In genomic region chr4:24978589-24978988, GRCm38 (mm10) we compare ENCODE assay signal across 19 mouse cellular contexts. TPM values are rescaled to one million over a fixed set of nuclear protein-coding genes. Genes with fewer than 3 reads are reported as not detected.
DNase-seq lines count a peak whose midpoint lies in the region; ATAC-seq and TF ChIP-seq lines count a peak whose summit lies in the region.
"Had no signal": no experiment of that assay in that cellular context is flagged by ENCODE, and none has a peak within 500 bp of the region (broad histone marks: within the 10 kb centered on the region; RNA-seq: fewer than 3 reads in every experiment).

No protein-coding gene starts in this region.

- 40% methylated on average over 4 of the region's 4 CpGs for WGBS in hindbrain, embryonic 15.5 days
- WGBS in hindbrain, embryonic 10.5 days, result 46% methylated on average over 4 of the region's 4 CpGs
- 42% methylated on average over 4 of the region's 4 CpGs for WGBS in neural tube, embryonic 14.5 days
- 68% methylated on average over 4 of the region's 4 CpGs for WGBS in lung, adult 2 months

- ATAC-seq in hindbrain, embryonic 15.5 days (ENCODE audit: low FRiP score, low read depth), result peak; percentile 45; the same call in 1 of the 2 replicates
- peak; percentile 46; the same call in 1 of the 2 replicates for ATAC-seq in neural tube, embryonic 14.5 days (ENCODE audit: low read depth)

- no peaks in the 10 kb centered on the region for H3K27me3 ChIP-seq in hindbrain, embryonic 15.5 days
- no peaks in the 10 kb centered on the region for H3K27me3 ChIP-seq in hindbrain, embryonic 10.5 days (ENCODE audit: insufficient read depth, poor library complexity, severe bottlenecking)
- no peaks in the 10 kb centered on the region for H3K27me3 ChIP-seq in neural tube, embryonic 14.5 days (ENCODE audit: control insufficient read depth, insufficient read depth, low read length)
- H3K27me3 ChIP-seq: CH12.LX; neural tube, embryonic 13.5 days had no signal

- no peaks in the 10 kb centered on the region for H3K36me3 ChIP-seq in hindbrain, embryonic 15.5 days
- 0 out of 2 replicates have a peak, but pooled peaks cover 7% of the 10 kb centered on the region for H3K36me3 ChIP-seq in hindbrain, embryonic 10.5 days
- no peaks in the 10 kb centered on the region for H3K36me3 ChIP-seq in neural tube, embryonic 14.5 days (ENCODE audit: control insufficient read depth, insufficient read depth, low read length)
- H3K36me3 ChIP-seq: neural tube, embryonic 13.5 days had no signal

- no peak for TF ChIP-seq CTCF in lung, adult 2 months (IDR thresholded peaks at IDR 0.05; ENCODE audit: insufficient read depth, low read length)

- no peak overlapping the region for H3K4me2 ChIP-seq in hindbrain, embryonic 15.5 days
- no peak overlapping the region for H3K4me2 ChIP-seq in neural tube, embryonic 14.5 days (ENCODE audit: low read depth, low read length)
- H3K4me2 ChIP-seq: heart, embryonic 11.5 days; neural tube, embryonic 13.5 days had no signal

- no peak overlapping the region for H3K9ac ChIP-seq in hindbrain, embryonic 15.5 days
- no peak overlapping the region for H3K9ac ChIP-seq in neural tube, embryonic 14.5 days (replicated peaks; ENCODE audit: low read depth, low read length)
- H3K9ac ChIP-seq: liver, embryonic 14.5 days; neural tube, embryonic 13.5 days had no signal

- no peak for TF ChIP-seq POLR2A in lung, adult 2 months (IDR thresholded peaks at IDR 0.05; ENCODE audit: borderline replicate concordance, extremely low read depth, low read depth, low read length)

- H3K27ac ChIP-seq in hindbrain, embryonic 15.5 days (replicated peaks), result no peak overlapping the region
- no peak overlapping the region for H3K27ac ChIP-seq in hindbrain, embryonic 10.5 days
- H3K27ac ChIP-seq in neural tube, embryonic 14.5 days (ENCODE audit: low read depth, low read length), result no peak overlapping the region
- H3K27ac ChIP-seq: forebrain, embryonic 10.5 days; kidney, postnatal 0 days; liver, embryonic 14.5 days; neural tube, embryonic 13.5 days had no signal

- no peak overlapping the region for H3K4me3 ChIP-seq in hindbrain, embryonic 15.5 days
- no peak overlapping the region for H3K4me3 ChIP-seq in hindbrain, embryonic 10.5 days
- H3K4me3 ChIP-seq in neural tube, embryonic 14.5 days (ENCODE audit: low read depth, low read length), result no peak overlapping the region
- no peak overlapping the region for H3K4me3 ChIP-seq in lung, adult 2 months (replicated peaks; ENCODE audit: extremely low read depth, low read depth, low read length)
- H3K4me3 ChIP-seq: forebrain, embryonic 10.5 days; neural tube, embryonic 13.5 days had no signal

- 0 out of 2 replicates have a peak, but pooled peaks cover 4% of the 10 kb centered on the region for H3K4me1 ChIP-seq in hindbrain, embryonic 15.5 days (replicated peaks)
- peaks cover 3% of the 10 kb centered on the region; the same call in 1 of the 2 replicates for H3K4me1 ChIP-seq in hindbrain, embryonic 10.5 days (replicated peaks)
- H3K4me1 ChIP-seq in neural tube, embryonic 14.5 days (ENCODE audit: control insufficient read depth, insufficient read depth, low read length), result no peaks in the 10 kb centered on the region
- no peaks in the 10 kb centered on the region for H3K4me1 ChIP-seq in lung, adult 2 months (ENCODE audit: control insufficient read depth, insufficient read depth, low read length)
- H3K4me1 ChIP-seq: neural tube, embryonic 13.5 days had no signal

- no peaks in the 10 kb centered on the region for H3K9me3 ChIP-seq in hindbrain, embryonic 15.5 days
- H3K9me3 ChIP-seq in hindbrain, embryonic 10.5 days, result no peaks in the 10 kb centered on the region
- H3K9me3 ChIP-seq in neural tube, embryonic 14.5 days (ENCODE audit: control insufficient read depth, low read length), result no peaks in the 10 kb centered on the region
- H3K9me3 ChIP-seq: neural tube, embryonic 13.5 days had no signal

- DNase-seq in cerebellum, postnatal 14 days, result peak; percentile 22
- no peak for DNase-seq in cerebellum, adult 11 months
- DNase-seq in hindbrain, embryonic 10.5 days (ENCODE audit: low spot score), result no peak
- no peak for DNase-seq in neural tube, embryonic 10.5 days (ENCODE audit: extremely low spot score, low spot score)
- peak; percentile 37 for DNase-seq in retina, postnatal 1 day
- DNase-seq in lung, adult 2 months, result no peak
- DNase-seq: cerebellum, postnatal 25 days; heart, postnatal 10 days; kidney, adult 18-20 months; right cerebral cortex, postnatal 4 days; thymus, adult 2 months had no signal

RNA-seq across cellular contexts. Expression of gene Gpr63, which starts 12.4 kb away (rescaled TPM):
- polyA plus RNA-seq in hindbrain, embryonic 15.5 days (2015; fragmentation: Nextera tagmentation; extraction: Ambion mirVana), result 1.5 and 1.8 TPM in 2 replicates
- polyA plus RNA-seq in hindbrain, embryonic 10.5 days (2016; fragmentation: Nextera tagmentation; extraction: Ambion mirVana), result 1.1 and 1.9 TPM in 2 replicates
- 1.4 and 3.2 TPM in 2 replicates for polyA plus RNA-seq in neural tube, embryonic 14.5 days (2014; fragmentation: Nextera tagmentation; extraction: Ambion mirVana)
- polyA plus RNA-seq in lung, adult 2 months (2012; rRNA removed), result 1.1 and 2.7 TPM in 2 replicates

Comparison
In these comparisons a context has a peak if more than half of its experiments do, and no peak if none do; other contexts are left out.
1. DNase-seq: peak in cerebellum, postnatal 14 days (2 of 2) and retina, postnatal 1 day (single experiment); none in cerebellum, adult 11 months (single experiment), hindbrain, embryonic 10.5 days (single experiment), neural tube, embryonic 10.5 days (single experiment) and lung, adult 2 months (single experiment).